Mouse (Mus musculus) layer of hippocampus, adult 8-10 months (tissue): ENCODE measurements at regions not wholly inside any gene's neighbourhood (a gene's known extent, or its start where the extent isn't known, plus 50 kb on each side); places are given as distances from the start of the nearest gene placed in this dataset.

Source experiments
- DNase-seq, 2 experiments: peaks; one replicate each; pipeline ENCODE4 v3.0.0; 2022; ENCODE audit warnings: low spot score in 2 of 2

DNA sequence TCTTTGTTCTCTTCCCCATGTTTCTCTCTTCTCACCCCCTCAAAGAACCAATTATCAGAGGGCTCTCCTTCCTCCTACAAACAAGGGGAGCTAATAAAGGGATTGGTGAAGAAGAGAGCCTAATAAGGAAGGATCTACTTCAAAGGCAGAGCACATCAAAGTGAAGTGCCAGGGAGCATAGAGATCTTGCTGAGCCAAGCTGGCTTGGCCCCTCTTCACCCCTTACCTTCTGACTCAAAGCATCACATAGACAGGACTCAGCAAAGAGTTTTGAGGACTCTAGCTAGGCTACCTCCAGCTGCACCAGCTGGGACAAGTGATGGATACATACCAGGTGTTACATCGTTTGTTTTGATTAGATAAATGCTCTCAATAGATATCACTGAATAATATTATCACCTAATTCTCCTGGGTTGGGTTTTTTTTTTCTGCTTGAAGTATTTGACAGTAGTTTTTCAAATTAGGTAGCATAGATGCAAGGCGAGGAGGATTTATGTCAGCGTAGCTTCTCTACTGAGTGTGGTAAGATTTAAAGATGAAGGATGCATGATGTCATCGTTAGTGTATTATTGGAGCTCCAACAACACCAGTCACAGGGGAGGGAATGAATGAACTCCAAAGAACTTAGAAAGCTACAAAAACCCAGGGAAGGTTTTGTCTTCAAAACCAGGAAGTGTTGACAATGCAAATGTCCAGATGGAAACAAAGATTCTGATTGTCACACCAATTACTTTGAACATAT, 69.1 kb upstream of the Prr30 start:
- no peak for DNase-seq

DNA sequence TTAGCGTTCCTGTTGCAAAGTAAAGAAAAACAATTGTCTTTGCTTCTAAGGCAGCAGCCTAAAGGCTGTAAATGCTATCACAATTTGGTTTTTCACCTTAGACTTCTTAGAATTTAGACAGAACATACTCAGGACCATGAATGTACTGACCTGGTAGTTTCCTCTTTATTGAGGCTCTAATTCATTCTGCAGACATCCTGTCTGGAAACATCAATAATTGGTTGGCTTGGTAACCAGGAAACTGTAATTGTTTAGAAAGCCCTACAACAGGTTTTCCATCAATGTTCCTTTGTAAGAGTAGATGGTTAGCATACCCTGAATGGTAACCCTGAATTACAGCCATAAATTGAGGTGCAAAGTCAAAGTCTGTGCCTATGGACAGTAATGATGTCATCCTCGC, 67.4 kb upstream of the Prr30 start:
- DNase-seq, result no peak
